Mouse (Mus musculus) layer of hippocampus, adult 9-10 months (tissue): ENCODE measurements around the gene Tlk1.
A peak's percentile ranks its signal among the peaks of the same experiment; 100 is the strongest.

Experiments
- DNase-seq: peaks from one replicate; pipeline ENCODE4 v3.0.0; 2022; ENCODE audit warnings: low spot score

Gene Tlk1

GRCm38 (mm10) chr2:70790246-70790645 lies 35.3 kb downstream of the Tlk1 start:
- DNase-seq, result no peak

GRCm38 (mm10) chr2:70789331-70789730 lies 36.2 kb downstream of the Tlk1 start:
- DNase-seq, result no peak

GRCm38 (mm10) chr2:70784447-70784846 lies 41.1 kb downstream of the Tlk1 start:
- DNase-seq, result no peak

- DNase-seq, result no peak
Observed at GRCm38 (mm10) chr2:70783504-70783903, 42.0 kb downstream of the Tlk1 start.

- peak; percentile 45 for DNase-seq
Observed at GRCm38 (mm10) chr2:70779634-70780033, 45.9 kb downstream of the Tlk1 start.

- DNase-seq, result no peak
Observed at GRCm38 (mm10) chr2:70776744-70777143, 48.8 kb downstream of the Tlk1 start.

GRCm38 (mm10) chr2:70764734-70765133 lies 60.8 kb downstream of the Tlk1 start:
- no peak for DNase-seq

- DNase-seq, result no peak
Observed at GRCm38 (mm10) chr2:70762741-70763140, 62.8 kb downstream of the Tlk1 start.

GRCm38 (mm10) chr2:70752149-70752548 lies 73.4 kb downstream of the Tlk1 start:
- DNase-seq, result no peak

GRCm38 (mm10) chr2:70751655-70752054 lies 73.9 kb downstream of the Tlk1 start:
- no peak for DNase-seq

- DNase-seq, result no peak
Observed at GRCm38 (mm10) chr2:70742588-70742987, 82.9 kb downstream of the Tlk1 start.

GRCm38 (mm10) chr2:70741901-70742300 lies 83.6 kb downstream of the Tlk1 start:
- DNase-seq, result no peak

GRCm38 (mm10) chr2:70736008-70736407 lies 89.5 kb downstream of the Tlk1 start:
- DNase-seq, result no peak

GRCm38 (mm10) chr2:70735534-70735933 lies 90.0 kb downstream of the Tlk1 start:
- DNase-seq, result no peak

GRCm38 (mm10) chr2:70727089-70727488 lies 98.4 kb downstream of the Tlk1 start:
- DNase-seq, result no peak

- no peak for DNase-seq
Observed at GRCm38 (mm10) chr2:70723610-70724243, 101.8 kb downstream of the Tlk1 start.

- no peak for DNase-seq
Observed at GRCm38 (mm10) chr2:70710878-70711277, 114.7 kb downstream of the Tlk1 start.

- no peak for DNase-seq
Observed at GRCm38 (mm10) chr2:70710236-70710635, 115.3 kb downstream of the Tlk1 start.

- no peak for DNase-seq
Observed at GRCm38 (mm10) chr2:70708986-70709730, 116.4 kb downstream of the Tlk1 start.

- no peak for DNase-seq
Observed at GRCm38 (mm10) chr2:70702403-70702802, 123.1 kb downstream of the Tlk1 start.

- no peak for DNase-seq
Observed at GRCm38 (mm10) chr2:70701571-70701970, 124.0 kb downstream of the Tlk1 start.

- no peak for DNase-seq
Observed at GRCm38 (mm10) chr2:70700851-70701250, 124.7 kb downstream of the Tlk1 start.

- no peak for DNase-seq
Observed at GRCm38 (mm10) chr2:70695712-70696111, 129.8 kb downstream of the Tlk1 start.

- no peak for DNase-seq
Observed at GRCm38 (mm10) chr2:70690195-70690594, 135.3 kb downstream of the Tlk1 start.
